Mouse (Mus musculus): ENCODE data around the gene Dnase2a. TPM values are rescaled to one million over a fixed set of nuclear protein-coding genes. Genes with fewer than 3 reads are reported as not detected.

The Dnase2a gene
- polyA plus RNA-seq, 1 experiment = 9.0 TPM

GRCm38 (mm10) chr8:84925557-84925956, 17.2 kb downstream of the Dnase2a start:
- H3K79me2 ChIP-seq (ENCODE audit: control insufficient read depth, insufficient read depth) = no peaks in the 10 kb centered on the region
- H3K4me3 ChIP-seq (ENCODE audit: insufficient read depth, poor library complexity, severe bottlenecking) = no peak overlapping the region
- H3K36me3 ChIP-seq (ENCODE audit: control insufficient read depth, insufficient read depth) = no peaks in the 10 kb centered on the region
- H3K79me3 ChIP-seq (ENCODE audit: low read depth) = no peaks in the 10 kb centered on the region
- H3ac ChIP-seq (ENCODE audit: control insufficient read depth, insufficient read length, low read depth) = no peak overlapping the region
- TF ChIP-seq USF1 (IDR thresholded peaks at IDR 0.05; ENCODE audit: low read depth) (no peak), MAX (IDR thresholded peaks at IDR 0.05) (no peak), FOSL1 (IDR thresholded peaks at IDR 0.05; ENCODE audit: insufficient read depth, low read length, poor library complexity, severe bottlenecking) (no peak), CTCF (IDR thresholded peaks at IDR 0.05; ENCODE audit: control insufficient read depth, insufficient read depth, insufficient read length) (no peak), MYOG (IDR thresholded peaks at IDR 0.05; ENCODE audit: control insufficient read depth, extremely low read depth, insufficient read length) (no peak), MYOD1 (IDR thresholded peaks at IDR 0.05; ENCODE audit: control insufficient read depth, insufficient read length, low read depth) (no peak), CEBPB (IDR thresholded peaks at IDR 0.05; ENCODE audit: low read depth) (no peak)
- H3K27me3 ChIP-seq (ENCODE audit: control insufficient read depth, insufficient read depth, insufficient read length) = peaks cover 18% of the 10 kb centered on the region

DNA sequence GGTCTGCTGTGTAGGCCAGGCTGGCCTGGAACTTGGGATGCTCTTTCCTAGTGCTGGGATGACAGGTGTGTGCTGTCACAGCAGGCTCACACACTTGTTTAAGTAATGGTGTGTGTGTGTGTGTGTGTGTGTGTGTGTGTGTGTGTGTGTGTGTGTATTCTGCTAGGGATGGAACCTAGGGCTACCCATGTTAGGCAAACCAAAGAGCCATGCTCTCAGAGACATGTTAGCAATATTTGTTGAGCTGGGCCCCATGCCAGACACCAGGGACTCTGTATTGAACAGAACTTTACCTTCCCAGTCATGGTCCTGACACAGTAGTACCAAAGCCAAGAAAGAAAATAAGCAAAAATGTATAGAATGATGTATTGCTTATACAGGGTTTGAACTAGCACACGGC, 19.2 kb downstream of the Dnase2a start:
- peaks cover 20% of the 10 kb centered on the region for H3K27me3 ChIP-seq (ENCODE audit: control insufficient read depth, insufficient read depth, insufficient read length)
- TF ChIP-seq CEBPB (IDR thresholded peaks at IDR 0.05; ENCODE audit: low read depth) = no peak
- no peak for TF ChIP-seq FOSL1 (IDR thresholded peaks at IDR 0.05; ENCODE audit: insufficient read depth, low read length, poor library complexity, severe bottlenecking)
- H3K36me3 ChIP-seq (ENCODE audit: control insufficient read depth, insufficient read depth) = no peaks in the 10 kb centered on the region
- H3K79me3 ChIP-seq (ENCODE audit: low read depth) = no peaks in the 10 kb centered on the region
- no peaks in the 10 kb centered on the region for H3K79me2 ChIP-seq (ENCODE audit: control insufficient read depth, insufficient read depth)
- no peak overlapping the region for H3ac ChIP-seq (ENCODE audit: control insufficient read depth, insufficient read length, low read depth)
- H3K4me3 ChIP-seq (ENCODE audit: insufficient read depth, poor library complexity, severe bottlenecking) = no peak overlapping the region

- Histone ChIP-seq H3K27me3 (ENCODE audit: control insufficient read depth, insufficient read depth, insufficient read length) (peaks cover 21% of the 10 kb centered on the region), H3K4me3 (ENCODE audit: insufficient read depth, poor library complexity, severe bottlenecking) (no peak overlapping the region)
Measured at GRCm38 (mm10) chr8:84928456-84929306, 20.3 kb downstream of the Dnase2a start.

DNA sequence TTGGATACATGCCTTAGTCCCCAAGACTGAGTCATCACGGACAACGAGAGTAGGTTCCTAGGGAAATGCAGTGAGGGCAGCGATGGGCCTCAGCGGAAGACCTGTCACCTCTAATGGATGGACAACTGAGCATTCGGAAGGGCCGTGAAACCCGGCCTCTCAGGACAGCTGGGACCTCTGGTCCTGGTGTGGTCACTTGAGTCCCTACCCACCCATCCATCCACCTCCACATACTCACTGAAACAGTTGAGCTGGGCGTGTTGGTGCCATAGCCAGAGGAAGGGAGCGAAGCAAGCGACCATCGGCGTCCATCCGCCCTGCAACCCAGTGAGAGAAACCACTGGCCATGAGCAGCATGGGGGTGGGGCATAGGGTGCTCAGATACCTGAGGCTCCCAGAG, 22.2 kb downstream of the Dnase2a start:
- TF ChIP-seq MYOD1 (IDR thresholded peaks at IDR 0.05; ENCODE audit: control insufficient read depth, insufficient read length, low read depth) = no peak
- TF ChIP-seq USF1 (IDR thresholded peaks at IDR 0.05; ENCODE audit: low read depth) = no peak
- TF ChIP-seq MAX (IDR thresholded peaks at IDR 0.05) = no peak
- TF ChIP-seq CEBPB (IDR thresholded peaks at IDR 0.05; ENCODE audit: low read depth) = no peak
- TF ChIP-seq CTCF (IDR thresholded peaks at IDR 0.05; ENCODE audit: control insufficient read depth, insufficient read depth, insufficient read length) = no peak
- no peak for TF ChIP-seq FOSL1 (IDR thresholded peaks at IDR 0.05; ENCODE audit: insufficient read depth, low read length, poor library complexity, severe bottlenecking)
- no peak for TF ChIP-seq MYOG (IDR thresholded peaks at IDR 0.05; ENCODE audit: control insufficient read depth, extremely low read depth, insufficient read length)
- peaks cover 31% of the 10 kb centered on the region for H3K27me3 ChIP-seq (ENCODE audit: control insufficient read depth, insufficient read depth, insufficient read length)
- H3K36me3 ChIP-seq (ENCODE audit: control insufficient read depth, insufficient read depth) = no peaks in the 10 kb centered on the region
- H3K79me3 ChIP-seq (ENCODE audit: low read depth) = no peaks in the 10 kb centered on the region
- no peak overlapping the region for H3K4me3 ChIP-seq (ENCODE audit: insufficient read depth, poor library complexity, severe bottlenecking)
- no peak overlapping the region for H3ac ChIP-seq (ENCODE audit: control insufficient read depth, insufficient read length, low read depth)
- no peaks in the 10 kb centered on the region for H3K79me2 ChIP-seq (ENCODE audit: control insufficient read depth, insufficient read depth)

More at GRCm38 (mm10) chr8:84928456-84929306, 20.3 kb downstream of the Dnase2a start:
- Histone ChIP-seq H3K79me3 (ENCODE audit: low read depth) (no peaks in the 10 kb centered on the region), H3K79me2 (ENCODE audit: control insufficient read depth, insufficient read depth) (no peaks in the 10 kb centered on the region), H3ac (ENCODE audit: control insufficient read depth, insufficient read length, low read depth) (no peak overlapping the region), H3K36me3 (ENCODE audit: control insufficient read depth, insufficient read depth) (no peaks in the 10 kb centered on the region)
- TF ChIP-seq USF1 (IDR thresholded peaks at IDR 0.05; ENCODE audit: low read depth) (no peak), CTCF (IDR thresholded peaks at IDR 0.05; ENCODE audit: control insufficient read depth, insufficient read depth, insufficient read length) (peak; percentile 92)

- H3ac ChIP-seq (ENCODE audit: control insufficient read depth, insufficient read length, low read depth) = no peak overlapping the region
- H3K79me3 ChIP-seq (ENCODE audit: low read depth) = no peaks in the 10 kb centered on the region
- no peaks in the 10 kb centered on the region for H3K36me3 ChIP-seq (ENCODE audit: control insufficient read depth, insufficient read depth)
- H3K79me2 ChIP-seq (ENCODE audit: control insufficient read depth, insufficient read depth) = no peaks in the 10 kb centered on the region
- TF ChIP-seq FOSL1 (IDR thresholded peaks at IDR 0.05; ENCODE audit: insufficient read depth, low read length, poor library complexity, severe bottlenecking) (no peak), USF1 (IDR thresholded peaks at IDR 0.05; ENCODE audit: low read depth) (no peak), MYOG (IDR thresholded peaks at IDR 0.05; ENCODE audit: control insufficient read depth, extremely low read depth, insufficient read length) (no peak), CEBPB (IDR thresholded peaks at IDR 0.05; ENCODE audit: low read depth) (no peak), MYOD1 (IDR thresholded peaks at IDR 0.05; ENCODE audit: control insufficient read depth, insufficient read length, low read depth) (no peak), MAX (IDR thresholded peaks at IDR 0.05) (no peak)
- H3K4me3 ChIP-seq (ENCODE audit: insufficient read depth, poor library complexity, severe bottlenecking) = no peak overlapping the region
- H3K27me3 ChIP-seq (ENCODE audit: control insufficient read depth, insufficient read depth, insufficient read length) = peaks cover 57% of the 10 kb centered on the region
Measured at GRCm38 (mm10) chr8:84933767-84934559, 25.6 kb downstream of the Dnase2a start.
